Mouse (Mus musculus) lung, postnatal 0 days (tissue): ENCODE results near the gene Rgs1. TPM values are rescaled to one million over a fixed set of nuclear protein-coding genes. Genes with fewer than 3 reads are reported as not detected.

Source experiments
- ATAC-seq: fragments of 200-750 bp; cut with Nextera tagmentation; 2 replicates; pipeline ENCODE4 v1.8.0; 2017; ENCODE audit warnings: moderate library complexity
- DNase-seq: peaks from one replicate; pipeline ENCODE4 v3.0.0-alpha.2; 2016; ENCODE audit warnings: low spot score
- H3K27ac ChIP-seq: fragments of 300-500 bp; sonication (generic); 2 replicates; pipeline ENCODE4 v1.5.1; 2014; ENCODE audit warnings: antibody characterized with exemption, mild to moderate bottlenecking, low read length, mixed read lengths
- H3K27me3 ChIP-seq: fragments of 300-500 bp; sonication (generic); replicated peaks from 2 replicates; pipeline ENCODE4 v1.6.1; 2014; ENCODE audit warnings: low read length, mixed read lengths; ENCODE audit not compliant: insufficient read depth
- H3K36me3 ChIP-seq: fragments of 300-500 bp; sonication (generic); 2 replicates; pipeline ENCODE4 v1.6.1; 2014; ENCODE audit warnings: low read length, mixed read lengths; ENCODE audit not compliant: insufficient read depth
- H3K4me1 ChIP-seq: fragments of 300-500 bp; sonication (generic); 2 replicates; pipeline ENCODE4 v1.6.1; 2014; ENCODE audit warnings: antibody characterized with exemption, low read depth, low read length, mixed read lengths; ENCODE audit not compliant: insufficient read depth
- H3K4me2 ChIP-seq: fragments of 300-500 bp; sonication (generic); replicated peaks from 2 replicates; pipeline ENCODE4 v1.6.1; 2014; ENCODE audit warnings: low read depth, mild to moderate bottlenecking, low read length, moderate library complexity, mixed read lengths
- H3K4me3 ChIP-seq: fragments of 300-500 bp; sonication (generic); 2 replicates; pipeline ENCODE4 v1.5.1; 2014; ENCODE audit warnings: low read depth, low read length
- H3K9ac ChIP-seq: fragments of 300-500 bp; sonication (generic); replicated peaks from 2 replicates; pipeline ENCODE4 v1.6.1; 2014; ENCODE audit warnings: low read depth, mild to moderate bottlenecking
- H3K9me3 ChIP-seq: fragments of 300-500 bp; sonication (generic); 2 replicates; pipeline ENCODE4 v1.6.1; 2016; ENCODE audit warnings: low read length, mixed read lengths
- CTCF ChIP-seq: IDR thresholded peaks from 2 replicates; pipeline ENCODE4 v1.5.1; 2016; ENCODE audit warnings: antibody characterized with exemption, mild to moderate bottlenecking
- EP300 ChIP-seq: IDR thresholded peaks from 2 replicates; pipeline ENCODE4 v1.6.1; 2016; ENCODE audit warnings: antibody characterized with exemption, mild to moderate bottlenecking, control low read depth
- whole genome bisulfite sequencing: fragments of 180-500 bp; shearing (Covaris S2); extraction: QIAGEN DNeasy Blood & Tissue Kit; methylation state at CpG from one replicate; pipeline ENCODE4 v1.1.7; 2014; 5-methylcytosine and 5-hydroxymethylcytosine counted together
- polyA plus RNA-seq: library from polyadenylated mRNA; unstranded; fragments of >200 nt; fragmentation: Nextera tagmentation; extraction: Ambion mirVana; gene quantifications from 2 replicates; pipeline ENCODE4 v1.2.1, GENCODE M21; 2015

Gene Rgs1
- polyA plus RNA-seq, 1 experiment from 2014 or later = 0.41 TPM

DNA sequence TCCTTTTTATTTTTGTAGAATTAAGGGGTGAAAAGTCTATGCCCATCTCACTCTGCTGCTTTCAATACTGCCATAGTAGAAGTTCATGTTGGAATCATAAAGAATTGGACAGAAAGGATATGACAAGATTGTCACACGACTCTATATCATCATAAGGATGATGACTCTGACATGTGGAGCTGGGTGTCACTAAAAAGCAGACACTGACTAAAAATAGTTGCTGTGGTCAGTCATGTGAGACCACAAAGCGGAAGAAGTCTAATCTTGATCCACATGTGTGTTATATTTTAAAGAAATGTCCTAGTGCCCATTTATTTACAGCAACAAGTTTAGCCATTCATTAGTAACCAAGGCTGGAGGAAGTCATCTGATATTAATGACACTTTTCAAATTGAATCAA is 48.5 kb downstream of the Rgs1 start:
- no peak overlapping the region for H3K27ac ChIP-seq
- 50% methylated on average over 2 of the region's 2 CpGs for WGBS
- no peaks in the 10 kb centered on the region for H3K27me3 ChIP-seq
- ATAC-seq (no peak), DNase-seq (peak; percentile 21)
- H3K36me3 ChIP-seq = no peaks in the 10 kb centered on the region
- no peak overlapping the region for H3K4me3 ChIP-seq
- H3K4me1 ChIP-seq = no peaks in the 10 kb centered on the region
- no peak overlapping the region for H3K9ac ChIP-seq
- H3K9me3 ChIP-seq = no peaks in the 10 kb centered on the region
- TF ChIP-seq CTCF (no peak), EP300 (no peak)
- H3K4me2 ChIP-seq = no peak overlapping the region

DNA sequence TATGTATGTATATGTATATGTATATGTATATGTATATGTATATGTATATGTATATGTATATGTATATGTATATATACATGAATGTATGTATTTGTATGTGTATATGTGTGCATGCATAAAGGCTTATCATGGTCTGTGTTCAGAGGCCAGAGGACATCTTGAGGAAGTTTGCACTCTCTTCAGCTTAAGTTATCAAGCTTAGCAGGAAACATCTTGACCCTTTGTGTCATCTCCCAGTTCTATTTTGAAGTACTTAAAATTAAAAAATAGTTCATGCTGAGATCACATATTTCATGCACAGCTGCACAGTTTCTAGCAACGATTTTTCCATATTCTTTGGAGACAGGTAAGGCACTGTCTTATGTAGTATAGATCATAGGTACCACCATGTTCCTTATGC is 49.5 kb downstream of the Rgs1 start:
- Histone ChIP-seq H3K4me1 (no peaks in the 10 kb centered on the region), H3K4me3 (no peak overlapping the region), H3K27me3 (no peaks in the 10 kb centered on the region), H3K9me3 (no peaks in the 10 kb centered on the region), H3K9ac (no peak overlapping the region), H3K36me3 (no peaks in the 10 kb centered on the region), H3K27ac (no peak overlapping the region), H3K4me2 (no peak overlapping the region)
- no peak for ATAC-seq
- no peak for TF ChIP-seq CTCF
- no peak for TF ChIP-seq EP300
- WGBS = 59% methylated on average over 1 of the region's 1 CpGs
- DNase-seq = no peak

DNA sequence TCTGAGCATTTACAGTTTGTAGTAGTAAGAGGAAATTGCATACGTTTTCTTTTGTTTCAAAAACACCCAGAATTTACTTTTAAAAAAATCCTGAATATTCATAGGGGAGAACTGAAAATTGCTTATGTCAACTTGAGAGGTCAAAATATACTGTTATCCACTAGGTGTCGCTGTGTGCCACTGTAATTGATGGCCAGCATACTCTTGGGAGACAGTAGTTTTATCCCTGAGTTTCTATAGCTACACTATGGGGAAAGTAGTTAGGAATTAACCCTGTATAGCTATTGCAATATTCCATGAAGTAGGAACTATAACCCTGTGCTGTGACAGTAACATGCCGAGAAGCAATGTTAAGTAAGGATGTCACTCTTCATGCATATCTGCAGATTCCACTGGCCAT is 51.4 kb downstream of the Rgs1 start:
- WGBS = 26% methylated on average over 3 of the region's 3 CpGs
- no peaks in the 10 kb centered on the region for H3K4me1 ChIP-seq
- DNase-seq (peak; percentile 44), ATAC-seq (no peak)
- peak; percentile 78 for TF ChIP-seq CTCF
- no peak for TF ChIP-seq EP300
- no peaks in the 10 kb centered on the region for H3K27me3 ChIP-seq
- no peak overlapping the region for H3K4me2 ChIP-seq
- no peak overlapping the region for H3K27ac ChIP-seq
- no peaks in the 10 kb centered on the region for H3K36me3 ChIP-seq
- no peak overlapping the region for H3K4me3 ChIP-seq
- no peak overlapping the region for H3K9ac ChIP-seq
- H3K9me3 ChIP-seq = no peaks in the 10 kb centered on the region

Other genes with a start within 250 kb of the Rgs1 start
- gene Rgs2, start 245.1 kb downstream of the Rgs1 start, polyA plus RNA-seq = 134 and 142 TPM in 2 replicates
- gene Rgs13, start 71.9 kb downstream of the Rgs1 start, polyA plus RNA-seq = not detected in 2 replicates